21 mouse cellular contexts compared by ENCODE assay signal in the genomic region with DNA sequence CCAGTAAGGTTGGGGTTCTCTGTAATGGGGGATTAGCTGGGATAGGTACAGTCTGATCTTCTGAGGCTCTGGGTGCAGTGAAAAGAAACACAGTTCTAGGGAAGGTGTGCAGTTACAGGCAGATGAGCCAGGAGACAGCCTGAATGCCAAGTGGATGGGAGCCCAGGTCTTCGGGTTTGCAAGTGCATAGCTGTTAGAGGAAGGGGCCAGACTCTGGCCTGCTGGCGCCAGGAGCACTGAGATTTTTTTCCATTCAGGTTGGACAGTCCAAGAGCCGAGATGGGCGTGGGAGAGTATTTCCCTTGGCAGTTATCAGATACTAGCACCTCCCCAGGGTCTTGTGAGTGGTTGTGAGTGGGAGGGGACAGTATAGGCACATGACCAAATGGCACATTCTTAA.
DNase-seq lines count a peak whose midpoint lies in the region; ATAC-seq and TF ChIP-seq lines count a peak whose summit lies in the region.
"Had no signal": no experiment of that assay in that cellular context is flagged by ENCODE, and none has a peak within 500 bp of the region (broad histone marks: within the 10 kb centered on the region; RNA-seq: fewer than 3 reads in every experiment).

No protein-coding gene starts in this region.

- peak; percentile 20 for DNase-seq in kidney, adult 18-20 months
- DNase-seq in gastrocnemius, adult 18-20 months (ENCODE audit: low spot score), result peak; percentile 24
- DNase-seq in gastrocnemius, postnatal 25 days, result peak; percentile 67
- DNase-seq in frontal cortex, postnatal 25 days (ENCODE audit: low spot score in 2 of 2), result no peak
- DNase-seq in liver, postnatal 0 days, result no peak
- DNase-seq: adrenal gland, postnatal 25 days; cerebellum, adult 18-20 months; forebrain, postnatal 0 days; liver; lung, embryonic 14.5 days; lung, postnatal 14 days; midbrain, embryonic 14.5 days; retina, postnatal 1 day; right cerebral cortex, postnatal 14 days had no signal

- no peak overlapping the region for H3K9ac ChIP-seq in kidney, embryonic 14.5 days (ENCODE audit: low read depth, low read length)
- H3K9ac ChIP-seq in embryonic facial prominence, embryonic 15.5 days, result no peak overlapping the region
- H3K9ac ChIP-seq in liver, postnatal 0 days (replicated peaks), result no peak overlapping the region
- H3K9ac ChIP-seq: forebrain, postnatal 0 days; hindbrain, embryonic 14.5 days; liver, embryonic 14.5 days; lung, embryonic 14.5 days; stomach, embryonic 15.5 days had no signal

- H3K27ac ChIP-seq in kidney, embryonic 14.5 days (ENCODE audit: low read depth, low read length), result no peak overlapping the region
- H3K27ac ChIP-seq in embryonic facial prominence, embryonic 15.5 days (replicated peaks), result 0 out of 2 replicates have a peak overlapping the region, but pooled peaks have one; percentile 7
- no peak overlapping the region for H3K27ac ChIP-seq in liver, postnatal 0 days (ENCODE audit: low read depth)
- H3K27ac ChIP-seq: hindbrain, embryonic 14.5 days; liver, embryonic 14.5 days; stomach, embryonic 15.5 days had no signal

- H3K4me1 ChIP-seq in kidney, embryonic 14.5 days (ENCODE audit: control insufficient read depth, insufficient read depth, low read length), result peaks cover 4% of the 10 kb centered on the region; the same call in 1 of the 2 replicates
- H3K4me1 ChIP-seq in embryonic facial prominence, embryonic 15.5 days, result peaks cover 16% of the 10 kb centered on the region; the same call in 1 of the 2 replicates
- H3K4me1 ChIP-seq in liver, postnatal 0 days (ENCODE audit: insufficient read depth), result peaks cover 3% of the 10 kb centered on the region; the same call in 1 of the 2 replicates

- ATAC-seq in kidney, embryonic 14.5 days (ENCODE audit: low FRiP score, low TSS enrichment), result no peak; the same call in 1 of the 2 replicates
- ATAC-seq in embryonic facial prominence, embryonic 15.5 days (ENCODE audit: insufficient number of reproducible peaks, low FRiP score, low TSS enrichment, low read depth), result no peak
- ATAC-seq in liver, postnatal 0 days, result no peak
- ATAC-seq: forebrain, postnatal 0 days; intestine, postnatal 0 days had no signal

- no peaks in the 10 kb centered on the region for H3K9me3 ChIP-seq in kidney, embryonic 14.5 days (ENCODE audit: control insufficient read depth, low read length)
- no peaks in the 10 kb centered on the region for H3K9me3 ChIP-seq in embryonic facial prominence, embryonic 15.5 days (replicated peaks)
- H3K9me3 ChIP-seq in liver, postnatal 0 days (ENCODE audit: low read length), result no peaks in the 10 kb centered on the region
- H3K9me3 ChIP-seq: stomach, embryonic 15.5 days had no signal

- no peaks in the 10 kb centered on the region for H3K27me3 ChIP-seq in kidney, embryonic 14.5 days (ENCODE audit: control insufficient read depth, insufficient read depth, low read length)
- H3K27me3 ChIP-seq in embryonic facial prominence, embryonic 15.5 days, result no peaks in the 10 kb centered on the region
- no peaks in the 10 kb centered on the region for H3K27me3 ChIP-seq in liver, postnatal 0 days (ENCODE audit: insufficient read depth, low read length)

- H3K36me3 ChIP-seq in kidney, embryonic 14.5 days (ENCODE audit: control insufficient read depth, insufficient read depth, low read length), result no peaks in the 10 kb centered on the region; the same call in 1 of the 2 replicates
- H3K36me3 ChIP-seq in embryonic facial prominence, embryonic 15.5 days, result no peaks in the 10 kb centered on the region
- no peaks in the 10 kb centered on the region for H3K36me3 ChIP-seq in liver, postnatal 0 days (replicated peaks; ENCODE audit: insufficient read depth, low read length)
- H3K36me3 ChIP-seq: stomach, embryonic 15.5 days had no signal

- no peak overlapping the region for H3K4me3 ChIP-seq in kidney, embryonic 14.5 days (ENCODE audit: low read length)
- H3K4me3 ChIP-seq in embryonic facial prominence, embryonic 15.5 days (replicated peaks), result no peak overlapping the region
- no peak overlapping the region for H3K4me3 ChIP-seq in liver, postnatal 0 days (ENCODE audit: low read depth, low read length)
- H3K4me3 ChIP-seq: stomach, embryonic 15.5 days had no signal

- 71% methylated on average over 4 of the region's 4 CpGs for WGBS in kidney, embryonic 14.5 days
- WGBS in embryonic facial prominence, embryonic 15.5 days, result 65% methylated on average over 4 of the region's 4 CpGs
- 71% methylated on average over 4 of the region's 4 CpGs for WGBS in liver, postnatal 0 days (ENCODE audit: insufficient replicate concordance)

- H3K4me2 ChIP-seq in kidney, embryonic 14.5 days (replicated peaks; ENCODE audit: low read depth, low read length), result no peak overlapping the region
- H3K4me2 ChIP-seq in embryonic facial prominence, embryonic 15.5 days (replicated peaks), result no peak overlapping the region
- no peak overlapping the region for H3K4me2 ChIP-seq in liver, postnatal 0 days (ENCODE audit: low read depth, low read length)
- H3K4me2 ChIP-seq: heart, embryonic 11.5 days; hindbrain, embryonic 14.5 days; lung, embryonic 14.5 days; stomach, embryonic 15.5 days had no signal

- no peak for TF ChIP-seq CTCF in liver, postnatal 0 days (IDR thresholded peaks at IDR 0.05; ENCODE audit: low read depth)

- no peak for TF ChIP-seq EP300 in liver, postnatal 0 days (IDR thresholded peaks at IDR 0.05; ENCODE audit: low read depth)

Comparison
In these comparisons a context has a peak if more than half of its experiments do, and no peak if none do; other contexts are left out.
1. DNase-seq: peak in kidney, adult 18-20 months (single experiment), gastrocnemius, adult 18-20 months (single experiment) and gastrocnemius, postnatal 25 days (single experiment); none in frontal cortex, postnatal 25 days (0 of 2) and liver, postnatal 0 days (single experiment).